Mouse (Mus musculus) MEL (cell line): Measurements from ENCODE around the gene Dapl1. TPM values are rescaled to one million over a fixed set of nuclear protein-coding genes. Genes with fewer than 3 reads are reported as not detected.

ENCODE experiments used
- DNase-seq: peaks from one replicate; pipeline ENCODE4 v3.0.0; 2011; ENCODE audit warnings: low read depth, low spot score
- H3K27ac ChIP-seq: 2 replicates; pipeline ENCODE4 v1.5.1; 2012; ENCODE audit warnings: low read depth, mild to moderate bottlenecking, control low read depth, low read length, moderate library complexity; ENCODE audit not compliant: control insufficient read depth
- H3K27me3 ChIP-seq, 2 experiments: fragments of 150-350 bp in 1 of 2; sonication (generic) in 1 of 2; 2 replicates each; pipeline ENCODE4 v1.6.1; 2012; ENCODE audit warnings: low read length in 2 of 2, mild to moderate bottlenecking in 2 of 2, improper control_type of control experiment in 1 of 2, moderate library complexity in 1 of 2; ENCODE audit not compliant: insufficient read depth in 2 of 2, control insufficient read depth in 1 of 2
- H3K36me3 ChIP-seq, 2 experiments: 2 replicates each; pipeline ENCODE4 v1.6.1; 2012 to 2014; ENCODE audit warnings: low read length in 2 of 2, improper control_type of control experiment in 1 of 2, inconsistent platforms in 1 of 2, mild to moderate bottlenecking in 1 of 2; ENCODE audit not compliant: insufficient read depth in 2 of 2, control insufficient read depth in 1 of 2
- H3K4me1 ChIP-seq, 2 experiments: fragments of 150-350 bp in 1 of 2; sonication (generic) in 1 of 2; 2 replicates each; pipeline ENCODE4 v1.6.1; 2012; ENCODE audit warnings: low read length in 2 of 2, improper control_type of control experiment in 1 of 2, mild to moderate bottlenecking in 1 of 2; ENCODE audit not compliant: insufficient read depth in 2 of 2, control insufficient read depth in 1 of 2
- H3K4me3 ChIP-seq, 2 experiments: fragments of 150-350 bp in 1 of 2; sonication (generic) in 1 of 2; 2 replicates each; pipeline ENCODE4 v1.5.1; 2012; ENCODE audit warnings: low read depth in 2 of 2, low read length in 2 of 2, mild to moderate bottlenecking in 2 of 2, moderate library complexity in 2 of 2, control low read depth in 1 of 2, improper control_type of control experiment in 1 of 2; ENCODE audit not compliant: control insufficient read depth in 1 of 2, insufficient read depth in 1 of 2
- H3K79me2 ChIP-seq: 2 replicates; pipeline ENCODE4 v1.6.1; 2012; ENCODE audit warnings: mild to moderate bottlenecking, low read length, moderate library complexity; ENCODE audit not compliant: control insufficient read depth, poor library complexity, insufficient read depth
- H3K9ac ChIP-seq: 2 replicates; pipeline ENCODE4 v1.6.1; 2012; ENCODE audit warnings: low read depth, mild to moderate bottlenecking, control low read depth, low read length, moderate library complexity; ENCODE audit not compliant: control insufficient read depth, poor library complexity, severe bottlenecking
- H3K9me3 ChIP-seq: fragments of 150-350 bp; sonication (generic); replicated peaks from 2 replicates; pipeline ENCODE4 v1.6.1; 2012; ENCODE audit warnings: mild to moderate bottlenecking, low read length, improper control_type of control experiment, moderate library complexity; ENCODE audit not compliant: insufficient read depth
- CHD1 ChIP-seq: IDR thresholded peaks from 2 replicates; pipeline ENCODE4 v1.6.1; 2012; ENCODE audit warnings: low read depth, mild to moderate bottlenecking, inconsistent platforms, low read length, improper control_type of control experiment
- GATA1 ChIP-seq: IDR thresholded peaks from 2 replicates; pipeline ENCODE4 v1.6.1; 2011; ENCODE audit warnings: low read depth, low read length, improper control_type of control experiment
- HCFC1 ChIP-seq: IDR thresholded peaks from 2 replicates; pipeline ENCODE4 v1.6.1; 2012; ENCODE audit warnings: low read depth, mild to moderate bottlenecking, inconsistent platforms, low read length, improper control_type of control experiment, moderate library complexity
- MAFK ChIP-seq: IDR thresholded peaks from 2 replicates; pipeline ENCODE4 v1.6.1; 2011; ENCODE audit warnings: low read depth, mild to moderate bottlenecking, low read length, improper control_type of control experiment, borderline replicate concordance
- MAX ChIP-seq: IDR thresholded peaks from 2 replicates; pipeline ENCODE4 v1.6.1; 2011; ENCODE audit warnings: low read length, improper control_type of control experiment
- MEF2A ChIP-seq: IDR thresholded peaks from 2 replicates; pipeline ENCODE4 v1.6.1; 2014; ENCODE audit warnings: low read depth, mild to moderate bottlenecking, inconsistent platforms, low read length, improper control_type of control experiment; ENCODE audit not compliant: poor library complexity, insufficient replicate concordance, severe bottlenecking; ENCODE audit errors: extremely low read depth
- MXI1 ChIP-seq: IDR thresholded peaks from 2 replicates; pipeline ENCODE4 v1.6.1; 2011; ENCODE audit warnings: mild to moderate bottlenecking, low read depth, low read length, improper control_type of control experiment
- POLR2A ChIP-seq, 2 experiments: IDR thresholded peaks; 2 replicates each; pipeline ENCODE4 v1.6.1; 2011 to 2012; ENCODE audit warnings: low read length in 2 of 2, mild to moderate bottlenecking in 2 of 2, control low read depth in 1 of 2, improper control_type of control experiment in 1 of 2, low read depth in 1 of 2, moderate library complexity in 1 of 2; ENCODE audit not compliant: control insufficient read depth in 1 of 2, insufficient read depth in 1 of 2, poor library complexity in 1 of 2
- POLR2AphosphoS2 ChIP-seq: IDR thresholded peaks from 2 replicates; pipeline ENCODE4 v1.6.1; 2011; ENCODE audit warnings: low read length, improper control_type of control experiment
- POLR2AphosphoS5 ChIP-seq: IDR thresholded peaks from 2 replicates; pipeline ENCODE4 v1.6.1; 2012; ENCODE audit warnings: low read depth, borderline replicate concordance, mild to moderate bottlenecking, inconsistent platforms, low read length, moderate library complexity, mixed read lengths
- SIN3A ChIP-seq: IDR thresholded peaks from 2 replicates; pipeline ENCODE4 v1.6.1; 2012; ENCODE audit warnings: low read length, improper control_type of control experiment, inconsistent platforms
- SMC3 ChIP-seq: IDR thresholded peaks from 2 replicates; pipeline ENCODE4 v1.6.1; 2011; ENCODE audit warnings: low read depth, low read length, improper control_type of control experiment
- TAL1 ChIP-seq: IDR thresholded peaks from 2 replicates; pipeline ENCODE4 v1.6.1; 2012; ENCODE audit warnings: mild to moderate bottlenecking, inconsistent platforms, low read length, moderate library complexity, mixed read lengths
- TCF12 ChIP-seq: IDR thresholded peaks from 2 replicates; pipeline ENCODE4 v1.6.1; 2014; ENCODE audit warnings: low read depth, mild to moderate bottlenecking, inconsistent platforms, low read length, improper control_type of control experiment, moderate library complexity
- UBTF ChIP-seq: IDR thresholded peaks from 2 replicates; pipeline ENCODE4 v1.6.1; 2012; ENCODE audit warnings: low read depth, mild to moderate bottlenecking, inconsistent platforms, low read length, improper control_type of control experiment, moderate library complexity, borderline replicate concordance; ENCODE audit not compliant: insufficient read depth
- ZMIZ1 ChIP-seq: IDR thresholded peaks from 2 replicates; pipeline ENCODE4 v1.6.1; 2012; ENCODE audit warnings: low read depth, mild to moderate bottlenecking, inconsistent platforms, low read length, improper control_type of control experiment, moderate library complexity
- ZNF384 ChIP-seq: IDR thresholded peaks from 2 replicates; pipeline ENCODE4 v1.6.1; 2012; ENCODE audit warnings: low read depth, mild to moderate bottlenecking, inconsistent platforms, low read length, improper control_type of control experiment
- polyA plus RNA-seq, 2 experiments: library from polyadenylated mRNA; stranded (reverse) in 1 of 2; unstranded in 1 of 2; fragments of >175 nt in 1 of 2; fragments of >200 nt in 1 of 2; gene quantifications; 2 replicates each; pipeline versions ENCODE4 v1.2.1 to v1.2.4; 2012; ENCODE audit warnings: low replicate concordance in 2 of 2, low read depth in 1 of 2; ENCODE audit not compliant: insufficient read length in 2 of 2, insufficient read depth in 1 of 2, missing spikeins in 1 of 2
- total RNA-seq: library from RNA; depleted of rRNA; stranded (reverse); fragments of 300-350 nt; gene quantifications from 2 replicates; pipeline ENCODE4 v1.2.3, GENCODE M21; 2012

Dapl1 gene
- total and polyA plus RNA-seq, 3 experiments, result not detected

- H3K27ac ChIP-seq, result no peak overlapping the region
- H3K36me3 ChIP-seq, result no peaks in the 10 kb centered on the region
- H3K27me3 ChIP-seq, result no peaks in the 10 kb centered on the region
- H3K9ac ChIP-seq, result no peak overlapping the region
- no peaks in the 10 kb centered on the region for H3K9me3 ChIP-seq
- no peaks in the 10 kb centered on the region for H3K4me1 ChIP-seq
- no peaks in the 10 kb centered on the region for H3K79me2 ChIP-seq
- TF ChIP-seq POLR2AphosphoS2 (no peak), GATA1 (no peak), TCF12 (no peak), MEF2A (no peak), CHD1 (no peak)
- TF ChIP-seq, all 39 proteins: peak for 0
- no peak for DNase-seq
- no peak overlapping the region for H3K4me3 ChIP-seq
These were observed 9.1 kb downstream of the Dapl1 start for GRCm38 (mm10) chr2:59493445-59494085.

GRCm38 (mm10) chr2:59499146-59499545, 14.7 kb downstream of the Dapl1 start:
- no peaks in the 10 kb centered on the region for H3K4me1 ChIP-seq
- H3K4me3 ChIP-seq, result no peak overlapping the region
- no peaks in the 10 kb centered on the region for H3K79me2 ChIP-seq
- TF ChIP-seq SIN3A (no peak), TCF12 (no peak), POLR2A (IDR thresholded peaks at IDR 0.05; ENCODE audit: control insufficient read depth in 1 of 2, insufficient read depth in 1 of 2, low read depth in 1 of 2, low read length in 2 of 2, poor library complexity in 1 of 2) (no peak), MXI1 (no peak), HCFC1 (no peak), POLR2AphosphoS2 (no peak), UBTF (no peak), MAFK (no peak), ZNF384 (no peak), ZMIZ1 (no peak), POLR2AphosphoS5 (no peak), TAL1 (no peak), MEF2A (no peak), MAX (no peak), GATA1 (no peak), SMC3 (no peak)
- H3K9me3 ChIP-seq, result no peaks in the 10 kb centered on the region
- no peaks in the 10 kb centered on the region for H3K27me3 ChIP-seq
- no peak for DNase-seq
- H3K27ac ChIP-seq, result no peak overlapping the region
- no peaks in the 10 kb centered on the region for H3K36me3 ChIP-seq
- no peak overlapping the region for H3K9ac ChIP-seq
